Mouse (Mus musculus): ENCODE results near the gene Rab25. TPM values are rescaled to one million over a fixed set of nuclear protein-coding genes. Genes with fewer than 3 reads are reported as not detected.

The Rab25 gene
- polyA plus RNA-seq, 1 experiment from 2014 or later = 144 TPM

DNA sequence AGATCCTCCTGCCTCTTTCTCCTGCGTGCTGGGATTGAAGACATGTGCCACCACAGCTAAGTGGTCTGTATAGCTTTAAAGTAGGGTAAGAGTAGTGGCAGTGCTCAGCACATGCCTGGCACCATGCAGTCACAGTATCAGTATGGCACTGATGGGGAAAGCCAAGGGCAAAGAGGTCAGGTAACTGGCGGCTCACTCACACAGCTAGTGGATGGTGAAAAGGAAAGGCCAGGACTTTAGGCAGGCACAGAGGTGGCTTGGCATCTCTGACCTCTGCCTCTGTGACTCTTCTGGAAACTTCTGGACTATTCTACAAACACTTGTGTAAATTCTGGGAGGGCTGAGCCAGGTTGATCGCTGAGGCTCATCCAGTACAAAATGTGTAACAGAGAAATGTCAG, 18.0 kb upstream of the Rab25 start:
- no peak overlapping the region for H3K4me3 ChIP-seq
- WGBS = 81% methylated on average over 3 of the region's 3 CpGs
- no peak for ATAC-seq (ENCODE audit: insufficient number of reproducible peaks, low FRiP score, low TSS enrichment, low read depth)
- H3K27me3 ChIP-seq = no peaks in the 10 kb centered on the region
- H3K9ac ChIP-seq = no peak overlapping the region
- no peaks in the 10 kb centered on the region for H3K4me1 ChIP-seq
- H3K27ac ChIP-seq = no peak overlapping the region
- H3K9me3 ChIP-seq = no peaks in the 10 kb centered on the region
- no peak overlapping the region for H3K4me2 ChIP-seq
- H3K36me3 ChIP-seq = peaks cover 92% of the 10 kb centered on the region

DNA sequence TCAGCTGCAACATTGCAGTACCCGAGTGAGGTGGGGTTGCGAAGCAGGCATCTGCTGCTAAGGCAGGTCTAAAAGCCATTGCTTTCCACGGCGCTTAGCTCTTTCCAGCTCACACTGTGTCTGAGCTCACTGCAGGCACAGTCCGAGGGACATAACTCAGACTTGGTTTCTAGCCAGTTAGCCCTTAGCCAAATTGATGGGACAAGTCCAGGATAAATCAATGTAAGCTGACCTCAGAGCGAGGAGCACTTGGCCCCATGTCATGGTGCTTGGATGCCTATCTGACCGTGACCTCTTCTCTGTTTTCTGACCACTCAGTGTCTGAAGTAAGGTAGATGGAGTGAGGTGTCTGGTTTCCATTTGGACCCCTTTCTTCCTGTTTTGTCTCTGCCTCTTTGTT, 15.9 kb upstream of the Rab25 start:
- 86% methylated on average over 7 of the region's 7 CpGs for WGBS
- ATAC-seq (ENCODE audit: insufficient number of reproducible peaks, low FRiP score, low TSS enrichment, low read depth) = no peak
- Histone ChIP-seq H3K4me3 (no peak overlapping the region), H3K36me3 (peaks cover 98% of the 10 kb centered on the region), H3K9ac (no peak overlapping the region), H3K4me1 (no peaks in the 10 kb centered on the region), H3K9me3 (no peaks in the 10 kb centered on the region), H3K27ac (no peak overlapping the region), H3K27me3 (no peaks in the 10 kb centered on the region), H3K4me2 (no peak overlapping the region)

DNA sequence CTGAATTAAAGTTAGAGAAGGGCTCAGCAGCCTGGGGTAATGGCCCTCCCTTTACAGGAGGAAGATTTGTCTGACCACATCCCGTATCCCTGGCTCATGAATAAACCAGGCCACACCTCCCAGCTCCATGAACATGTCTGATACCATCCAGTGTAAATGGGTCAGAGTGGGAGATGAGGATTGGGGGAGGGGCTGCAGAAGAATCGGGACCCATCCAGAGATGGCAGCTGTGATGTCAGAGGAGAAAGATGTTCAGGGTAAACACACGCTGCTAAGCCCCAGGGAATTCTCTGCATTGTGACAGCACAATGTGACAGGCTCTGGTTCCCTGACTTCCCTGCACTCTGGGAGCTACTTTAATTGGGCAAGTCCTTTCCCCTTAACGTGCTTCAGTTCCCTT, 15.3 kb upstream of the Rab25 start:
- no peaks in the 10 kb centered on the region for H3K4me1 ChIP-seq
- no peaks in the 10 kb centered on the region for H3K9me3 ChIP-seq
- H3K4me3 ChIP-seq = no peak overlapping the region
- H3K9ac ChIP-seq = no peak overlapping the region
- H3K4me2 ChIP-seq = no peak overlapping the region
- H3K36me3 ChIP-seq = peaks cover 98% of the 10 kb centered on the region
- no peak for ATAC-seq (ENCODE audit: insufficient number of reproducible peaks, low FRiP score, low TSS enrichment, low read depth)
- no peaks in the 10 kb centered on the region for H3K27me3 ChIP-seq
- no peak overlapping the region for H3K27ac ChIP-seq
- 82% methylated on average over 4 of the region's 4 CpGs for WGBS

DNA sequence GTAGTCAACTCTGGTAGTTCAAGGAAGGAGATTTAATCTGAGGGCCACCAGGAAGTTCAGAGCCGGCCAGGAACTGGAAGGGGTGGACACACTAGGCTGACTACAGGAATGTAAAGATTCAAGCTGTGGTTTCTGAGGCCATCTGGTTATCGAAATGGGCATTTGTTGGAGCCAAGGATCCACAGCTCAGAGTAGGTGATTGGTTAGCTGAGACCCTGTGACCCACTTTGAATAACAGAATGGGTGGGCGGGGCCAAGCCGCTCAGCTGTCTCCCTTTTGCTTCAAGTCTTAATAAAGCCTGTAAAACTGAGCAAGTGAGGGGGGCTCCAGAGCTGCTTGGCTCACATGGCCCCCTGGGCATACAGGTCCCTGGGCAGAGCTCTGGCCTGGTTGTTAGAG, 13.9 kb upstream of the Rab25 start:
- Histone ChIP-seq H3K4me2 (no peak overlapping the region), H3K9ac (no peak overlapping the region), H3K27me3 (no peaks in the 10 kb centered on the region), H3K36me3 (peaks cover 98% of the 10 kb centered on the region), H3K9me3 (no peaks in the 10 kb centered on the region), H3K4me1 (no peaks in the 10 kb centered on the region), H3K27ac (no peak overlapping the region), H3K4me3 (no peak overlapping the region)
- ATAC-seq (ENCODE audit: insufficient number of reproducible peaks, low FRiP score, low TSS enrichment, low read depth) = no peak
- WGBS = 70% methylated on average over 4 of the region's 4 CpGs

DNA sequence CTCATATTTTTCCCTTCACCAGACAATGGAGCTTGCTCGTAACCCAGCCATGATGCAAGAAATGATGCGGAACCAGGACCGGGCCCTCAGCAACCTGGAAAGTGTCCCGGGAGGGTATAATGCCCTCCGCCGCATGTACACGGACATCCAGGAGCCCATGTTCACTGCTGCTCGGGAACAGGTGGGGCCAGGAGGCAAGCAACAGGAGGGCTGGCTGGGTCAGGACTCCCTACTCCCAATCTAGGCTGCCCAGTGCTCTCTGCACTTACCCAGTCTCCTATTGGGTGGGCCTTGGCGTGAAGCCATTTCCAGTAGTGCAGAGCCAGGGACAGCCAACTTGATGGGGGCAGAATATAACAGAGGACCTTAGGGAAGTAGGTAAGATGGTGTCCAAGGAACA, 11.5 kb upstream of the Rab25 start:
- H3K9me3 ChIP-seq = no peaks in the 10 kb centered on the region

DNA sequence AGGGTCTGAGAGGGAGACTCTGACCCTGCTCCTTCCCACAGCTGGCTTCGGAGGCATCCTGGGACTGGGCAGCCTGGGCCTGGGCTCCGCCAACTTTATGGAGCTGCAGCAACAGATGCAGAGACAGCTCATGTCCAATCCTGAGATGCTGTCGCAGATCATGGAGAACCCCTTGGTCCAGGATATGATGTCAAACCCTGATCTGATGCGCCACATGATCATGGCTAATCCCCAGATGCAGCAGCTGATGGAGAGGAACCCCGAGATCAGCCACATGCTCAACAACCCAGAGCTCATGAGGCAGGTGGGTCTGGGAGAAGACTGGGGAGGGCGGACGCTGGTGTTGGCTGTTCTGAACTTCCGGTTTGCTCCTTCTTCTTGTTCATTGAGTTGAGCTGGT, 8.5 kb upstream of the Rab25 start:
- H3K4me1 ChIP-seq = peaks cover 22% of the 10 kb centered on the region
- no peak for ATAC-seq (ENCODE audit: insufficient number of reproducible peaks, low FRiP score, low TSS enrichment, low read depth)
- H3K27ac ChIP-seq = no peak overlapping the region
- H3K9ac ChIP-seq = no peak overlapping the region
- H3K4me2 ChIP-seq = no peak overlapping the region
- peaks cover 62% of the 10 kb centered on the region for H3K36me3 ChIP-seq
- H3K9me3 ChIP-seq = no peaks in the 10 kb centered on the region
- H3K27me3 ChIP-seq = no peaks in the 10 kb centered on the region
- no peak overlapping the region for H3K4me3 ChIP-seq
- WGBS = 96% methylated on average over 8 of the region's 8 CpGs

More for the DNA sequence above, 11.5 kb upstream of the Rab25 start:
- 91% methylated on average over 9 of the region's 9 CpGs for WGBS
- Histone ChIP-seq H3K36me3 (peaks cover 92% of the 10 kb centered on the region), H3K27me3 (no peaks in the 10 kb centered on the region), H3K4me2 (no peak overlapping the region), H3K4me1 (peaks cover 12% of the 10 kb centered on the region), H3K4me3 (no peak overlapping the region), H3K9ac (no peak overlapping the region), H3K27ac (no peak overlapping the region)
- no peak for ATAC-seq (ENCODE audit: insufficient number of reproducible peaks, low FRiP score, low TSS enrichment, low read depth)

DNA sequence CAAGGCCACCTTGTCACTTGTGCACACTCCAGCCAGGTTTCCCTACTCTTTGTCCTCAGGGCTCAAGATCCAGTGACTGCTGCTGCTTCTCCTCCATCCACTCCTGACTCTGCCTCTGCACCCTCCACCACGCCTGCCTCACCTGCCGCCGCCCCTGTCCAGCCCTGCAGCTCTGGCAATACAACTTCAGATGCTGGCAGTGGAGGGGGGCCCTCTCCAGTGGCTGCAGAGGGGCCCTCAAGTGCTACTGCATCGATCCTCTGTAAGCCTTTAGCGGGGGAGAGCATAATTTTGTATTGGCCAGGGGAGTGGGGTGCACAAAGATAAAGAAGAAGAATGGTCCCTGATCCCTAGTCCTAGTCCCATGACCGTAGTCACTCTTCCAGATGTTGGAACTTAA, 7.6 kb upstream of the Rab25 start:
- 94% methylated on average over 6 of the region's 6 CpGs for WGBS
- H3K4me1 ChIP-seq = peaks cover 26% of the 10 kb centered on the region
- no peak for ATAC-seq (ENCODE audit: insufficient number of reproducible peaks, low FRiP score, low TSS enrichment, low read depth)
- no peaks in the 10 kb centered on the region for H3K27me3 ChIP-seq
- peaks cover 53% of the 10 kb centered on the region for H3K36me3 ChIP-seq
- no peak overlapping the region for H3K9ac ChIP-seq
- H3K9me3 ChIP-seq = no peaks in the 10 kb centered on the region
- H3K4me2 ChIP-seq = no peak overlapping the region
- H3K4me3 ChIP-seq = no peak overlapping the region
- no peak overlapping the region for H3K27ac ChIP-seq

DNA sequence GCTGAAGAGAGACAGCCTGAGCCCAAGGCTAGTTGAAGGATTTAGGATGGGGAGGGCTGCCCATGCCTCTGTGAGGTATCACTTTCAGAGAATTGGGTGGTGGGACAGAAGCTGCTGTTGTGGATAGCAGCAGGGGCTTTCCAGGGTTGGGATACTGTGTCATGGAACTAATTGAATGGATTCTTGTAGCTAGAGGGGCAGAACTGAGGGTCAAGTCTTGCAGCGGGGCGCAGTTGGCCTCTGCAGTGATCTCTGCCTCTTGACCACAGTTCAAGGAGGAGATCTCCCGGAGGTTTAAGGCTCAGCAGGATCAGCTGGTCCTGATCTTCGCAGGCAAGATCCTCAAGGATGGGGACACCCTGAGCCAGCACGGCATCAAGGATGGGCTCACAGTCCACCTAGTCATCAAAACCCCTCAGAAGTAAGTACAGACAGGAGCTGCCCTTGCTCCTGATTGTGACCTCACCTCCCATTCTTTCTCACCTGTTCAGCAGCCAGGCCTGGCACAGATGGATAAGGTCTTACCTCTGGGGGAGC, 7.0 kb upstream of the Rab25 start:
- H3K9ac ChIP-seq = no peak overlapping the region
- no peak overlapping the region for H3K27ac ChIP-seq
- peaks cover 30% of the 10 kb centered on the region for H3K4me1 ChIP-seq
- no peak overlapping the region for H3K4me2 ChIP-seq
- ATAC-seq (ENCODE audit: insufficient number of reproducible peaks, low FRiP score, low TSS enrichment, low read depth) = no peak
- H3K9me3 ChIP-seq = no peaks in the 10 kb centered on the region
- WGBS = 85% methylated on average over 5 of the region's 5 CpGs
- no peaks in the 10 kb centered on the region for H3K27me3 ChIP-seq
- peaks cover 47% of the 10 kb centered on the region for H3K36me3 ChIP-seq
- no peak overlapping the region for H3K4me3 ChIP-seq

DNA sequence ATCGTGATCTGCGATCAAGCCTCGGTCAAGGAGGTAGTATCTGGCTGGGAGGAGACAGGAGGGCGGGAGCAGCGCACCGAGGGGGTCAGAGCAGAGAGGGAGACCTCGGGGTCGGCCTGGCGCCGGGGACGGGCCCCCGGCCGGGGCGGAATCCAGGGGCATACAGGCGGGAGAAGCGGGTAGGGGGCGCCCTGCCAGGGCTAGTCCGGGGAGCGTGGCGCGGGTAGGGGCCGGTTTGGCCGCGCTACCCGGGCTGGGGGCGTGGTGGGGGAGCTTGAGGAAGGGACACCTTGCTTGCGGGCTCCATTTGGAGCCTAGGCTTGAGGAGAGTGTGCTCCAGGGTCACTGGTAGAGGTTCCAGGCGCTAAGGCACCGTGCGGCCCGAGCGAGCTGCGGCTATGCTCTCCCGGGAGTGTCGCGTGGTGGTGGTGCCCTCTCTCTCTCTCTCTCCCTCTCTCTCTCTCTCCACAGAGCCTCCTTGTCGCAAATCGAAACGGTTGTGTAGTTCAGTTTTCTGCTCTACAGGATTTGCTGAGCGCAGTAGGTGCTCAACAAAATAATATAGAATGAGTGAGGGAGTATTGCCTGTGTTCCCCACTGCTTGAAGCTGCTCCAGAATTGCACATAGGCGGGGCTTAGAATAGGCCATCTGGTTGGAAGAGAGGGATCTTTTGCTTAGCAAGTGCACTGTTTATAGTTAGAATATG, 5.9 kb upstream of the Rab25 start:
- Histone ChIP-seq H3K27me3 (no peaks in the 10 kb centered on the region), H3K4me2 (peak overlapping the region; percentile 79), H3K9me3 (no peaks in the 10 kb centered on the region), H3K36me3 (peaks cover 36% of the 10 kb centered on the region), H3K4me3 (peak overlapping the region; percentile 63), H3K9ac (peak overlapping the region; percentile 55), H3K4me1 (peaks cover 31% of the 10 kb centered on the region), H3K27ac (peak overlapping the region; percentile 97)
- WGBS = under 1% methylated on average over 40 of the region's 41 CpGs
- peak; percentile 30; the same call in 1 of the 2 replicates for ATAC-seq (ENCODE audit: insufficient number of reproducible peaks, low FRiP score, low TSS enrichment, low read depth)

DNA sequence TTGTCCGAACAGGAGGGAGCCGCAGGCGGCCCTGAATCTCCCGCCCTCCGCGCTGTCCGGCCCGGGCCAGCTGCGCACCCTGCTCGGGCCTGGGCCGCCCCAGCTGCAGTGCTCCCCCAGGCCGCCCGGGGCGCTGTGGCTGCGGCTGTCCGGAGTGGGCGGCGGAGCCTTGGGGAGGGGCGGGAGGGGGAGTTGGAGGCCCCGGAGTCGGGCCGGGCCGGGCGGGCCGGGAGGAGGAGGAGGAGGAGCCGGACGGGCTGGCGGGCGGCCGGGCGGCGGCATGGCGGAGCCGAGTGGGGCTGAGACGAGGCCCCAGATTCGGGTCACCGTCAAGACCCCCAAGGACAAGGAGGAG, 5.4 kb upstream of the Rab25 start, which contains the start of gene Ubqln4:
Ubqln4 (plus strand) TSS at position 234 of the 355 bp plus-strand sequence.
- peak within 1 kb of the TSS; percentile 97 for H3K27ac ChIP-seq
- WGBS = under 1% methylated on average over 32 of the region's 37 CpGs
- peak within 1 kb of the TSS; percentile 63 for H3K4me3 ChIP-seq
- H3K9ac ChIP-seq = peak within 1 kb of the TSS; percentile 55
- peak within 1 kb of the TSS; percentile 79 for H3K4me2 ChIP-seq
- no peaks in the 10 kb centered on the region for H3K27me3 ChIP-seq
- no peaks in the 10 kb centered on the region for H3K9me3 ChIP-seq
- peaks cover 36% of the 10 kb centered on the region for H3K36me3 ChIP-seq
- H3K4me1 ChIP-seq = peaks cover 31% of the 10 kb centered on the region
- peak; percentile 85 for ATAC-seq (ENCODE audit: insufficient number of reproducible peaks, low FRiP score, low TSS enrichment, low read depth)

DNA sequence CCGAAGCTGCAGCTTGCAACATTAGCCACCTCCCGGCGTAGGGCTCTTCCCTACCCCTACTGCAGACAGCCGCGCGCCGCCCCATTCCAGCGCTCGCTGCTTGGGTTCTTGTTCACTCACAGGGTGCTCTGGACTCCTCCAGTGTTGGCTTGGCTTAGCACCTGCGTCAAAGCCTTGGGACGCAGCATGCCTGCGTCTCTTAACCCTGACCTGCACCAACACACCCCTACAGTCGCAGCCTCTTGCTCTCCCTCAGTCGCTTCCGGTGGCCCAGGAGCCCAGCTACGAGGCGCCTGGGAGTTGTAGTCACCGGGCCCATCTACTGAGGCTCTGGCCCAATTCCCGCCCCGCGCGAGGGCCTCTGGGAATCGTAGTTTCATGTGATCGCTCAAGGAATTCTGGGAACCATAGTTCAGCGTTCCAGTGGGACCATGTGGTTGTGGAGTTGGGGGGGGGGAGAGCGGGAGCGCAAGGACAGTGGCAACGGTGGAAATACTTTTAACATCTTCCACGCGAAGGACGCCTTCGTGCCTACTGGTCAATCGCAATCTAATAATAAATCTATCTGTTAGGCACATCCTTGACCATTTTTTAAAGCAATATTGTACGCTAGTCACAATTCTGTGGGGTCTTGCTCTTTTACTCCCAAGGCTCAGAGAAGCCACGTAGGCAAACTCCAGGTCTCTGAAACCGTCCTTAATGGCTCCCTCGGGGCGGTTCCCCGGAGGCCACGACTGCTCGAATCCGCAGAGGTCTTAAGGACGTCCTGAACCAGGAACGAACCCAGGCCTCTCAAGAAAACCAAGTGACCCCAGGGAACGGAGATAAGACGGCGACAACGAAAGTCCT, 4.8 kb upstream of the Rab25 start, which contains the start of gene Lamtor2:
Lamtor2 (minus strand) TSS at position 399 of the 849 bp plus-strand sequence.
- Histone ChIP-seq H3K36me3 (peaks cover 30% of the 10 kb centered on the region), H3K4me2 (peak within 1 kb of the TSS; percentile 79), H3K27me3 (no peaks in the 10 kb centered on the region), H3K9me3 (no peaks in the 10 kb centered on the region), H3K4me3 (peak within 1 kb of the TSS; percentile 63), H3K9ac (peak within 1 kb of the TSS; percentile 55), H3K27ac (peak within 1 kb of the TSS; percentile 97), H3K4me1 (peaks cover 33% of the 10 kb centered on the region)
- peak; percentile 87 for ATAC-seq (ENCODE audit: insufficient number of reproducible peaks, low FRiP score, low TSS enrichment, low read depth)
- WGBS = under 1% methylated on average over 48 of the region's 48 CpGs

All from limb, embryonic 15.5 days (tissue).